Mouse (Mus musculus): ENCODE measurements at regions not wholly inside any gene's neighbourhood (a gene's known extent, or its start where the extent isn't known, plus 50 kb on each side); places are given as distances from the start of the nearest gene placed in this dataset.

GRCm38 (mm10) chr17:10001071-10001591 lies 318.5 kb downstream of the Qk start:
- TF ChIP-seq POLR2A (IDR thresholded peaks at IDR 0.05; ENCODE audit: low read depth, low read length) = no peak
- no peak for TF ChIP-seq CTCF (IDR thresholded peaks at IDR 0.05; ENCODE audit: borderline replicate concordance, insufficient read depth, low read length)

Data from embryonic fibroblast, embryonic 13.5 days (primary cell).